ENCODE assay signal across 8 mouse cellular contexts in genomic region chr16:91730446-91730845, GRCm38 (mm10). TPM values are rescaled to one million over a fixed set of nuclear protein-coding genes. Genes with fewer than 3 reads are reported as not detected.
DNase-seq lines count a peak whose midpoint lies in the region; ATAC-seq and TF ChIP-seq lines count a peak whose summit lies in the region.

No protein-coding gene starts in this region.

- peak overlapping the region; percentile 73 for H3K4me3 ChIP-seq in kidney, adult 2 months (ENCODE audit: insufficient read depth, low read depth, low read length)
- H3K4me3 ChIP-seq in heart, embryonic 13.5 days = peak overlapping the region; percentile 92
- peak overlapping the region; percentile 68 for H3K4me3 ChIP-seq in liver, embryonic 15.5 days (replicated peaks)

- H3K9me3 ChIP-seq in heart, embryonic 13.5 days = no peaks in the 10 kb centered on the region
- H3K9me3 ChIP-seq in liver, embryonic 15.5 days (replicated peaks) = no peaks in the 10 kb centered on the region

- WGBS in kidney, adult 2 months = 6% methylated on average over 11 of the region's 11 CpGs
- 1% methylated on average over 11 of the region's 11 CpGs for WGBS in heart, embryonic 13.5 days
- WGBS in liver, embryonic 15.5 days (ENCODE audit: insufficient replicate concordance) = 2% methylated on average over 11 of the region's 11 CpGs

- no peak for ATAC-seq in heart, embryonic 13.5 days (ENCODE audit: extremely low read depth, insufficient number of reproducible peaks, low FRiP score, low TSS enrichment)
- ATAC-seq in liver, embryonic 15.5 days (ENCODE audit: insufficient read depth) = no peak

- no peak for TF ChIP-seq CTCF in kidney, adult 2 months (conservative IDR thresholded peaks at IDR 0.05; ENCODE audit: insufficient read depth, insufficient read length, low read depth, low read length)

- H3K4me2 ChIP-seq in heart, embryonic 13.5 days = peak overlapping the region; percentile 86
- H3K4me2 ChIP-seq in liver, embryonic 15.5 days = peak overlapping the region; percentile 99

- TF ChIP-seq POLR2A in kidney, adult 2 months (IDR thresholded peaks at IDR 0.05; ENCODE audit: low read depth, low read length) = no peak

- H3K27ac ChIP-seq in kidney, adult 2 months (ENCODE audit: insufficient read depth, low read depth, low read length) = no peak overlapping the region; the same call in 1 of the 2 replicates
- H3K27ac ChIP-seq in heart, embryonic 13.5 days (replicated peaks) = peak overlapping the region; percentile 95
- H3K27ac ChIP-seq in liver, embryonic 15.5 days (replicated peaks) = no peak overlapping the region

- DNase-seq in kidney, adult 2 months = no peak
- DNase-seq in kidney, adult 11 months = no peak
- DNase-seq in Muller cell, postnatal 12 days (ENCODE audit: inconsistent ontology term) = peak; percentile 45
- no peak for DNase-seq in MN1 (ENCODE audit: low spot score)
- no peak for DNase-seq in right cerebral cortex, adult 18-20 months
- no peak for DNase-seq in left cerebral cortex, postnatal 36 days (ENCODE audit: low spot score in 2 of 2)

- peak overlapping the region; percentile 98 for H3K9ac ChIP-seq in heart, embryonic 13.5 days
- H3K9ac ChIP-seq in liver, embryonic 15.5 days = peak overlapping the region; percentile 60; the same call in 1 of the 2 replicates

- intact Hi-C loops in left cerebral cortex, postnatal 36 days (cut with DNase I) = no loop called here

- no peaks in the 10 kb centered on the region for H3K27me3 ChIP-seq in kidney, adult 2 months (replicated peaks; ENCODE audit: control insufficient read depth, insufficient read depth, low read length)
- H3K27me3 ChIP-seq in heart, embryonic 13.5 days (replicated peaks) = no peaks in the 10 kb centered on the region
- H3K27me3 ChIP-seq in liver, embryonic 15.5 days = peaks cover 60% of the 10 kb centered on the region

- 0 out of 2 replicates have a peak, but pooled peaks cover 10% of the 10 kb centered on the region for H3K4me1 ChIP-seq in kidney, adult 2 months (ENCODE audit: control insufficient read depth, insufficient read depth, low read length)
- H3K4me1 ChIP-seq in heart, embryonic 13.5 days = peaks cover 43% of the 10 kb centered on the region
- peaks cover 54% of the 10 kb centered on the region for H3K4me1 ChIP-seq in liver, embryonic 15.5 days (replicated peaks)

- no peaks in the 10 kb centered on the region for H3K36me3 ChIP-seq in kidney, adult 2 months (ENCODE audit: control insufficient read depth, insufficient read depth, low read length)
- H3K36me3 ChIP-seq in heart, embryonic 13.5 days = 0 out of 2 replicates have a peak, but pooled peaks cover 5% of the 10 kb centered on the region
- H3K36me3 ChIP-seq in liver, embryonic 15.5 days (replicated peaks) = no peaks in the 10 kb centered on the region

RNA-seq across cellular contexts. Expression of gene Itsn1, which starts 1.4 kb away (rescaled TPM):
- polyA plus RNA-seq in kidney, adult 2 months (2012; rRNA removed) = 20.5 and 22.9 TPM in 2 replicates
- polyA plus RNA-seq in heart, embryonic 13.5 days (2015; fragmentation: Nextera tagmentation; extraction: Ambion mirVana) = 19.5 and 20.0 TPM in 2 replicates
- 46.4 and 50.4 TPM in 2 replicates for polyA plus RNA-seq in liver, embryonic 15.5 days (2015; fragmentation: Nextera tagmentation; extraction: Ambion mirVana)
- 100 to 1,000 TPM; 126 to 146 TPM for total RNA-seq in left cerebral cortex, postnatal 36 days (2021)

RNA-seq across cellular contexts. Expression of gene Cryzl1, which starts 1.7 kb away (rescaled TPM):
- 29.5 and 31.1 TPM in 2 replicates for polyA plus RNA-seq in kidney, adult 2 months (2012; rRNA removed)
- 51.4 and 58.5 TPM in 2 replicates for polyA plus RNA-seq in heart, embryonic 13.5 days (2015; fragmentation: Nextera tagmentation; extraction: Ambion mirVana)
- polyA plus RNA-seq in liver, embryonic 15.5 days (2015; fragmentation: Nextera tagmentation; extraction: Ambion mirVana) = 33.5 and 33.7 TPM in 2 replicates
- total RNA-seq in left cerebral cortex, postnatal 36 days (2021) = 100 to 1,000 TPM in 1 of 2 experiments, 10 to 100 TPM in 1; 95.0 to 105 TPM

RNA-seq across cellular contexts. Expression of gene Donson, which starts 41.9 kb away (rescaled TPM):
- 2.3 and 2.5 TPM in 2 replicates for polyA plus RNA-seq in kidney, adult 2 months (2012; rRNA removed)
- 13.9 and 15.0 TPM in 2 replicates for polyA plus RNA-seq in heart, embryonic 13.5 days (2015; fragmentation: Nextera tagmentation; extraction: Ambion mirVana)
- polyA plus RNA-seq in liver, embryonic 15.5 days (2015; fragmentation: Nextera tagmentation; extraction: Ambion mirVana) = 32.8 and 34.7 TPM in 2 replicates
- total RNA-seq in left cerebral cortex, postnatal 36 days (2021) = 10 to 100 TPM; 23.3 to 26.3 TPM
